Mouse (Mus musculus) heart, adult 2 months (tissue): ENCODE measurements around the gene Atp13a3.

Experiments used
- CTCF ChIP-seq: fragments of 200-600 bp; IDR thresholded peaks from 2 replicates; pipeline ENCODE4 v1.8.1; 2022; ENCODE audit warnings: antibody characterized with exemption, mild to moderate bottlenecking, moderate library complexity
- EP300 ChIP-seq: fragments of 200-500 bp; IDR thresholded peaks from 2 replicates; pipeline ENCODE4 v1.6.1; 2011; ENCODE audit warnings: low read depth, low read length, control low read depth; ENCODE audit not compliant: insufficient read depth
- POLR2A ChIP-seq: fragments of 200-500 bp; IDR thresholded peaks from 2 replicates; pipeline ENCODE4 v1.6.1; 2011; ENCODE audit warnings: mild to moderate bottlenecking, low read depth, low read length, control low read depth; ENCODE audit not compliant: insufficient read depth

DNA sequence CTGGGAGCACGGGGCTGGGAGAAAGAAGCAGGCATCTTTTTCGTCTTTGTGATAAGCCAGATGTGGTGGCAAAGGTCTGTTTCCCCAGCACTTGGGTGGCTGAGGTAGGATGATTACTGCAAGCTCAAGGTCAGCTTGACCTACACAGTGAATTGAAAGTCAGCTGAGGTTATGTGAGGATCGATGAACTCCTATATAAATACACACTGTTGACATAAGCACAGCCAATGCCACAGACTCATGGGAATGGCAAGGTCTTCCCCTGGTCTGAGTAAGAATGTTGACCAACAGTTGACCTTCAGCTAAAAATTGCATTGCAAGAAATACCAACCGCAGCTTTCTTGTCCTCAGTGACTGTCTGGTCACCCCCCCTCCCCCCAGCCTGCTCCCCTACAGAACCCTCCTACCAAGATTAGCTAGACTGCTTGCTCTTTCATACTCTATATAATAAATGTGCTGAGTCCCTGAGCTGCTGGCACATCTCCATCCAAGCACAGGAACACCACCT lies 23.0 kb upstream of the Atp13a3 start:
- TF ChIP-seq EP300 (no peak), CTCF (no peak), POLR2A (no peak)
